Comparison of ENCODE assay signal across 21 mouse cellular contexts in genomic region chr10:46719088-46719469, GRCm38 (mm10).
DNase-seq lines count a peak whose midpoint lies in the region; ATAC-seq lines count a peak whose summit lies in the region.
"Had no signal": no experiment of that assay in that cellular context is flagged by ENCODE, and none has a peak within 500 bp of the region (broad histone marks: within the 10 kb centered on the region; RNA-seq: fewer than 3 reads in every experiment).

No protein-coding gene starts in this region.

- WGBS in neural tube, embryonic 11.5 days = 83% methylated on average over 2 of the region's 2 CpGs
- 64% methylated on average over 2 of the region's 2 CpGs for WGBS in hindbrain, embryonic 13.5 days
- WGBS in midbrain, embryonic 15.5 days = 53% methylated on average over 2 of the region's 2 CpGs

- H3K4me1 ChIP-seq in neural tube, embryonic 11.5 days (ENCODE audit: control insufficient read depth, insufficient read depth, low read length) = no peaks in the 10 kb centered on the region
- H3K4me1 ChIP-seq in hindbrain, embryonic 13.5 days (replicated peaks) = peaks cover 5% of the 10 kb centered on the region; the same call in 1 of the 2 replicates
- peaks cover 8% of the 10 kb centered on the region for H3K4me1 ChIP-seq in midbrain, embryonic 15.5 days
- H3K4me1 ChIP-seq: heart, embryonic 15.5 days; liver, embryonic 15.5 days had no signal

- peak; percentile 53 for ATAC-seq in neural tube, embryonic 11.5 days (ENCODE audit: insufficient read depth, low FRiP score, low TSS enrichment)
- ATAC-seq in hindbrain, embryonic 13.5 days (ENCODE audit: low FRiP score) = peak; percentile 77
- ATAC-seq in midbrain, embryonic 15.5 days (replicated peaks) = peak; percentile 81
- ATAC-seq: activated CD4-positive, CD25-positive, alpha-beta regulatory T cell, adult 4 months; lung, postnatal 0 days had no signal

- H3K4me3 ChIP-seq in neural tube, embryonic 11.5 days (ENCODE audit: low read depth, low read length) = no peak overlapping the region
- H3K4me3 ChIP-seq in hindbrain, embryonic 13.5 days = no peak overlapping the region
- no peak overlapping the region for H3K4me3 ChIP-seq in midbrain, embryonic 15.5 days
- H3K4me3 ChIP-seq: heart, adult 2 months; heart, embryonic 15.5 days; liver, embryonic 15.5 days; myocyte had no signal

- H3K27me3 ChIP-seq in neural tube, embryonic 11.5 days (ENCODE audit: control insufficient read depth, insufficient read depth, low read length) = no peaks in the 10 kb centered on the region
- H3K27me3 ChIP-seq in hindbrain, embryonic 13.5 days = no peaks in the 10 kb centered on the region
- H3K27me3 ChIP-seq in midbrain, embryonic 15.5 days (replicated peaks) = no peaks in the 10 kb centered on the region
- H3K27me3 ChIP-seq: heart, embryonic 15.5 days; liver, embryonic 15.5 days had no signal

- no peaks in the 10 kb centered on the region for H3K36me3 ChIP-seq in neural tube, embryonic 11.5 days (ENCODE audit: control insufficient read depth, insufficient read depth, low read length)
- H3K36me3 ChIP-seq in hindbrain, embryonic 13.5 days = no peaks in the 10 kb centered on the region
- H3K36me3 ChIP-seq in midbrain, embryonic 15.5 days (replicated peaks) = no peaks in the 10 kb centered on the region
- H3K36me3 ChIP-seq: heart, embryonic 15.5 days; liver, embryonic 15.5 days had no signal

- H3K27ac ChIP-seq in neural tube, embryonic 11.5 days (ENCODE audit: low read depth, low read length) = no peak overlapping the region
- H3K27ac ChIP-seq in hindbrain, embryonic 13.5 days = peak overlapping the region; percentile 80
- peak overlapping the region; percentile 76 for H3K27ac ChIP-seq in midbrain, embryonic 15.5 days
- H3K27ac ChIP-seq: heart, adult 2 months; heart, embryonic 15.5 days; liver, embryonic 15.5 days; stomach, postnatal 0 days had no signal

- DNase-seq in neural tube, embryonic 11.5 days (ENCODE audit: low spot score) = no peak
- no peak for DNase-seq in neural tube, embryonic 10.5 days (ENCODE audit: extremely low spot score, low spot score)
- DNase-seq in cerebellum, adult 8-10 months = no peak
- DNase-seq in heart, postnatal 14 days = no peak
- DNase-seq in embryo, embryonic 11 days = no peak
- DNase-seq: adrenal gland, postnatal 14 days; B cell, adult 2 months; cerebellum, adult 18-20 months; heart, adult 2 months; kidney, adult 9 months; kidney, postnatal 36 days; right cerebral cortex, postnatal 25 days; thymus, postnatal 36 days had no signal

- no peaks in the 10 kb centered on the region for H3K9me3 ChIP-seq in neural tube, embryonic 11.5 days (ENCODE audit: control insufficient read depth, low read length)
- no peaks in the 10 kb centered on the region for H3K9me3 ChIP-seq in hindbrain, embryonic 13.5 days
- H3K9me3 ChIP-seq in midbrain, embryonic 15.5 days = no peaks in the 10 kb centered on the region
- H3K9me3 ChIP-seq: heart, embryonic 15.5 days; liver, embryonic 15.5 days had no signal

- intact Hi-C loops in heart, postnatal 14 days (cut with DNase I) = no loop called here

- H3K4me2 ChIP-seq in neural tube, embryonic 11.5 days (ENCODE audit: low read depth) = no peak overlapping the region
- no peak overlapping the region for H3K4me2 ChIP-seq in hindbrain, embryonic 13.5 days
- no peak overlapping the region for H3K4me2 ChIP-seq in midbrain, embryonic 15.5 days
- H3K4me2 ChIP-seq: heart, embryonic 15.5 days; liver, embryonic 15.5 days had no signal

- H3K9ac ChIP-seq in neural tube, embryonic 11.5 days (ENCODE audit: low read length) = no peak overlapping the region
- no peak overlapping the region for H3K9ac ChIP-seq in hindbrain, embryonic 13.5 days
- no peak overlapping the region for H3K9ac ChIP-seq in midbrain, embryonic 15.5 days
- H3K9ac ChIP-seq: heart, embryonic 15.5 days; liver, embryonic 15.5 days had no signal
